9 mouse cellular contexts compared by ENCODE assay signal in the genomic region with DNA sequence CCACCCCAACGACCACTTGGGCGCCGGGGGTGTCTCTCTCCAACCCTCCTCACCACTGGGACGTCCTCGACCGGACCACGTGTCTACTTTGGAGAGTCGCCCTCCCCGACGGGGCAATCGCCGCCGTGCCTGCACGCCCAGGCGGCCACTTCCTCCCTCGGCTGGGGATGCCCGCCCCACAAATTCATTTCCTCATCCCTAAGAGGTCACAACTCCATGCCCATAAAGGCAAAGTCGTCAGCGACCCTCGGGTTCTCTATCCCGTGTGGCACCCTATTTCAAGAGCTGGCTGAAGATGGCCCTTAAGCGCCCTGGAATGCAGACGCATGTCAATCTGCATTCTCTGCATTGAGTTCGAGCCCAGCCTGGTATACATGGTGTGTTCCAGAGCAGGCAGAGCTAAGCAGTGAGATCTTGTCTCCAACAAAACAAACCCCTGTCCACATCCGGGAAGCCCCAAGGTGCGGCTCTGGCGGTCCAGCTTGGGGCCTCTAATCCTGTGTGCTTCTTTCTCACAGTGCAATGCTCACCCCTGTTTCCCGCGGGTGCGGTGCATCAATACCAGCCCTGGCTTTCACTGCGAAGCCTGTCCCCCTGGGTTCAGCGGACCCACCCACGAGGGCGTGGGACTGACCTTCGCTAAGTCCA. TPM values are rescaled to one million over a fixed set of nuclear protein-coding genes. Genes with fewer than 3 reads are reported as not detected.
DNase-seq lines count a peak whose midpoint lies in the region; ATAC-seq and TF ChIP-seq lines count a peak whose summit lies in the region.
"Had no signal": no experiment of that assay in that cellular context is flagged by ENCODE, and none has a peak within 500 bp of the region (broad histone marks: within the 10 kb centered on the region; RNA-seq: fewer than 3 reads in every experiment).

No protein-coding gene starts in this region.

- peaks cover 70% of the 10 kb centered on the region for H3K27me3 ChIP-seq in intestine, embryonic 16.5 days (replicated peaks; ENCODE audit: control insufficient read depth, insufficient read depth, low read length)
- H3K27me3 ChIP-seq in midbrain, postnatal 0 days (ENCODE audit: insufficient read depth, low read length): peaks cover 57% of the 10 kb centered on the region

- no peak overlapping the region for H3K4me2 ChIP-seq in intestine, embryonic 16.5 days (ENCODE audit: low read depth, low read length)
- no peak overlapping the region for H3K4me2 ChIP-seq in midbrain, postnatal 0 days (ENCODE audit: low read depth, low read length, poor library complexity, severe bottlenecking)

- no peak overlapping the region for H3K27ac ChIP-seq in gastrocnemius, adult 2 months
- H3K27ac ChIP-seq in intestine, embryonic 16.5 days (ENCODE audit: low read length): no peak overlapping the region
- no peak overlapping the region for H3K27ac ChIP-seq in midbrain, postnatal 0 days (ENCODE audit: low read depth, low read length)

- H3K36me3 ChIP-seq in intestine, embryonic 16.5 days (ENCODE audit: control insufficient read depth, insufficient read depth, low read length): no peaks in the 10 kb centered on the region
- H3K36me3 ChIP-seq in midbrain, postnatal 0 days (ENCODE audit: insufficient read depth, low read length): no peaks in the 10 kb centered on the region

- peak; percentile 7; the same call in 1 of the 2 replicates for ATAC-seq in intestine, embryonic 16.5 days
- no peak for ATAC-seq in midbrain, postnatal 0 days (ENCODE audit: low FRiP score)

- no peak for DNase-seq in gastrocnemius, adult 2 months
- no peak for DNase-seq in gastrocnemius, postnatal 4 days (ENCODE audit: low spot score in 2 of 2)
- DNase-seq in ZHBTc4 (ENCODE audit: low read depth, low spot score): peak; percentile 37
- DNase-seq in midbrain, postnatal 0 days (ENCODE audit: low spot score): no peak
- no peak for DNase-seq in adipocyte (ENCODE audit: low spot score)
- DNase-seq in left cerebral cortex, adult 18-20 months (ENCODE audit: low spot score in 2 of 2): no peak
- DNase-seq in thymus, postnatal 10 days (ENCODE audit: low spot score in 2 of 2): no peak

- H3K9ac ChIP-seq in intestine, embryonic 16.5 days (ENCODE audit: low read depth, low read length): 0 out of 2 replicates have a peak overlapping the region, but pooled peaks have one; percentile 39
- no peak overlapping the region for H3K9ac ChIP-seq in midbrain, postnatal 0 days (replicated peaks; ENCODE audit: low read length, poor library complexity, severe bottlenecking)

- peaks cover 30% of the 10 kb centered on the region for H3K4me1 ChIP-seq in intestine, embryonic 16.5 days (ENCODE audit: control insufficient read depth, insufficient read depth, low read length)
- H3K4me1 ChIP-seq in midbrain, postnatal 0 days (ENCODE audit: insufficient read depth, low read length): no peaks in the 10 kb centered on the region

- H3K9me3 ChIP-seq in intestine, embryonic 16.5 days (ENCODE audit: control insufficient read depth, low read length): no peaks in the 10 kb centered on the region
- H3K9me3 ChIP-seq in midbrain, postnatal 0 days (ENCODE audit: low read length): no peaks in the 10 kb centered on the region

- WGBS in intestine, embryonic 16.5 days: 5% methylated on average over 35 of the region's 35 CpGs
- WGBS in midbrain, postnatal 0 days: 6% methylated on average over 35 of the region's 35 CpGs

- peak overlapping the region; percentile 63 for H3K4me3 ChIP-seq in gastrocnemius, adult 2 months
- H3K4me3 ChIP-seq in intestine, embryonic 16.5 days (ENCODE audit: low read length): peak overlapping the region; percentile 48
- peak overlapping the region; percentile 3; the same call in 1 of the 2 replicates for H3K4me3 ChIP-seq in midbrain, postnatal 0 days (ENCODE audit: low read depth, low read length)

- no peak for TF ChIP-seq CTCF in gastrocnemius, adult 2 months (IDR thresholded peaks at IDR 0.05)
- TF ChIP-seq CTCF in midbrain, postnatal 0 days (IDR thresholded peaks at IDR 0.05): no peak

- intact Hi-C loops in gastrocnemius, adult 2 months (cut with DNase I): no loop called here

RNA-seq across cellular contexts. Expression of a gene that starts 2.0 kb away (rescaled TPM):
- total RNA-seq in gastrocnemius, adult 2 months (2021): 10 to 100 TPM in 1 of 2 experiments, 1 to 10 TPM in 1; 5.5 to 31.2 TPM
- total RNA-seq in gastrocnemius, postnatal 4 days (2021): 1 to 10 TPM; 4.6 to 9.3 TPM
- polyA plus RNA-seq in intestine, embryonic 16.5 days (2015; fragmentation: Nextera tagmentation; extraction: Ambion mirVana): 0.39 and 0.51 TPM in 2 replicates
- 0.19 and 0.49 TPM in 2 replicates for total RNA-seq in midbrain, postnatal 0 days (2014; rRNA removed)
- polyA plus RNA-seq in midbrain, postnatal 0 days (2015; fragmentation: Nextera tagmentation; extraction: Ambion mirVana): 0.38 and 0.77 TPM in 2 replicates
- under 1 TPM; 0.30 to 0.33 TPM for total RNA-seq in left cerebral cortex, adult 18-20 months (2021)

RNA-seq across cellular contexts. Expression of a gene that starts 22.3 kb away (rescaled TPM):
- total RNA-seq in gastrocnemius, adult 2 months (2021): 10 to 100 TPM; 28.1 to 35.1 TPM
- total RNA-seq in gastrocnemius, postnatal 4 days (2021): 10 to 100 TPM; 45.0 to 47.9 TPM
- polyA plus RNA-seq in intestine, embryonic 16.5 days (2015; fragmentation: Nextera tagmentation; extraction: Ambion mirVana): 6.8 and 7.4 TPM in 2 replicates
- total RNA-seq in midbrain, postnatal 0 days (2014; rRNA removed): 39.6 and 45.4 TPM in 2 replicates
- 9.1 and 9.7 TPM in 2 replicates for polyA plus RNA-seq in midbrain, postnatal 0 days (2015; fragmentation: Nextera tagmentation; extraction: Ambion mirVana)
- total RNA-seq in left cerebral cortex, adult 18-20 months (2021): 10 to 100 TPM; 64.1 to 73.7 TPM

RNA-seq across cellular contexts. Expression of a gene that starts 45.7 kb away (rescaled TPM):
- total RNA-seq in gastrocnemius, adult 2 months (2021): 1 to 10 TPM in 1 of 2 experiments, not detected in 1; 1.0 TPM
- 1 to 10 TPM; 3.5 to 4.0 TPM for total RNA-seq in gastrocnemius, postnatal 4 days (2021)
- polyA plus RNA-seq in intestine, embryonic 16.5 days (2015; fragmentation: Nextera tagmentation; extraction: Ambion mirVana): 0.53 and 0.78 TPM in 2 replicates
- total RNA-seq in midbrain, postnatal 0 days (2014; rRNA removed): not detected in 2 replicates
- 4.8 and 5.3 TPM in 2 replicates for polyA plus RNA-seq in midbrain, postnatal 0 days (2015; fragmentation: Nextera tagmentation; extraction: Ambion mirVana)
- total RNA-seq in left cerebral cortex, adult 18-20 months (2021): 10 to 100 TPM; 16.4 to 19.1 TPM
- total RNA-seq: neutrophil, adult 5-6 weeks had no signal

RNA-seq across cellular contexts. Expression of a gene that starts 59.8 kb away (rescaled TPM):
- total RNA-seq in gastrocnemius, adult 2 months (2021): 10 to 100 TPM; 14.0 to 23.3 TPM
- 10 to 100 TPM; 23.1 to 24.4 TPM for total RNA-seq in gastrocnemius, postnatal 4 days (2021)
- 2.1 and 3.2 TPM in 2 replicates for polyA plus RNA-seq in intestine, embryonic 16.5 days (2015; fragmentation: Nextera tagmentation; extraction: Ambion mirVana)
- total RNA-seq in midbrain, postnatal 0 days (2014; rRNA removed): 65.1 and 86.5 TPM in 2 replicates
- polyA plus RNA-seq in midbrain, postnatal 0 days (2015; fragmentation: Nextera tagmentation; extraction: Ambion mirVana): 47.9 and 51.3 TPM in 2 replicates
- total RNA-seq in left cerebral cortex, adult 18-20 months (2021): 10 to 100 TPM; 86.4 to 94.3 TPM
- total RNA-seq: neutrophil, adult 5-6 weeks had no signal

Comparison
In these comparisons a context has a peak if more than half of its experiments do, and no peak if none do; other contexts are left out.
1. H3K4me3 ChIP-seq: peak in every context shown above with its lines; median percentile 63 in gastrocnemius, adult 2 months; 48 in intestine, embryonic 16.5 days; 3 in midbrain, postnatal 0 days.